Comparison of ENCODE assay signal across 8 mouse cellular contexts in the genomic region with DNA sequence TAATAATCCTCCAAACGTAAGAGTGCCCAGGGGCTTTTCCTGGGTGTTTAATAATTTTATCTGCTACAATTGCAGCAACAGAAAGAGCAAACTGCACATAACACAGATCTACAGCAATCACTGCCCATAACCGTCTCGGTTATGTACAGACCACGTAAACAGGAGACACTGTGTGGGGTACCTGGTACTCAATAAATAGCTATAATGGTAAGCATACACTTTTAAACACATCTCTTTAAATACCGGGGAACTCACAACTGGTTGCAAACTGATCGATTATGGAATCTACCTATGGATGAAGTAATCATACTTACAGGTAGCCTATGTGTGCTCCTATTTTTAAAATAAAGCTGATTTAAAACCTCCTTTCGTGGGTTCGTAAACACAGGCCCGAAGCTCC. TPM values are rescaled to one million over a fixed set of nuclear protein-coding genes. Genes with fewer than 3 reads are reported as not detected.
DNase-seq lines count a peak whose midpoint lies in the region; ATAC-seq and TF ChIP-seq lines count a peak whose summit lies in the region.
"Had no signal": no experiment of that assay in that cellular context is flagged by ENCODE, and none has a peak within 500 bp of the region (broad histone marks: within the 10 kb centered on the region; RNA-seq: fewer than 3 reads in every experiment).

No protein-coding gene starts in this region.

- 10% methylated on average over 9 of the region's 9 CpGs for WGBS in lung, adult 2 months
- WGBS in forebrain, embryonic 10.5 days: 28% methylated on average over 9 of the region's 9 CpGs
- WGBS in limb, embryonic 10.5 days: 31% methylated on average over 9 of the region's 9 CpGs
- 12% methylated on average over 9 of the region's 9 CpGs for WGBS in neural tube, embryonic 15.5 days

- H3K4me1 ChIP-seq in lung, adult 2 months (ENCODE audit: control insufficient read depth, insufficient read depth, low read length): no peaks in the 10 kb centered on the region
- H3K4me1 ChIP-seq in forebrain, embryonic 10.5 days: peaks cover 20% of the 10 kb centered on the region
- peaks cover 14% of the 10 kb centered on the region for H3K4me1 ChIP-seq in limb, embryonic 10.5 days
- H3K4me1 ChIP-seq in neural tube, embryonic 15.5 days: peaks cover 26% of the 10 kb centered on the region

- H3K9ac ChIP-seq in neural tube, embryonic 15.5 days (replicated peaks): peak overlapping the region; percentile 97

- ATAC-seq in neural tube, embryonic 15.5 days (ENCODE audit: low FRiP score): no peak

- H3K4me2 ChIP-seq in neural tube, embryonic 15.5 days: peak overlapping the region; percentile 62

- H3K27ac ChIP-seq in forebrain, embryonic 10.5 days: peak overlapping the region; percentile 100
- H3K27ac ChIP-seq in limb, embryonic 10.5 days: peak overlapping the region; percentile 99
- peak overlapping the region; percentile 94 for H3K27ac ChIP-seq in neural tube, embryonic 15.5 days (replicated peaks)

- H3K4me3 ChIP-seq in lung, adult 2 months (replicated peaks; ENCODE audit: extremely low read depth, low read depth, low read length): peak overlapping the region; percentile 69
- peak overlapping the region; percentile 91 for H3K4me3 ChIP-seq in forebrain, embryonic 10.5 days
- peak overlapping the region; percentile 89 for H3K4me3 ChIP-seq in limb, embryonic 10.5 days
- peak overlapping the region; percentile 75 for H3K4me3 ChIP-seq in neural tube, embryonic 15.5 days (replicated peaks)

- no peak for TF ChIP-seq POLR2A in lung, adult 2 months (IDR thresholded peaks at IDR 0.05; ENCODE audit: borderline replicate concordance, extremely low read depth, low read depth, low read length)

- DNase-seq in lung, adult 2 months: no peak
- no peak for DNase-seq in lung, postnatal 10 days
- no peak for DNase-seq in forebrain, embryonic 10.5 days (ENCODE audit: extremely low spot score, low spot score)
- DNase-seq in limb, embryonic 10.5 days (ENCODE audit: low spot score): peak; percentile 29
- DNase-seq in cerebellum, adult 18-20 months: no peak
- DNase-seq in layer of hippocampus, postnatal 25 days (ENCODE audit: extremely low spot score in 1 of 2, low spot score in 1 of 2): no peak

- TF ChIP-seq CTCF in lung, adult 2 months (IDR thresholded peaks at IDR 0.05; ENCODE audit: insufficient read depth, low read length): no peak

- no peaks in the 10 kb centered on the region for H3K27me3 ChIP-seq in forebrain, embryonic 10.5 days (ENCODE audit: poor library complexity, severe bottlenecking)
- H3K27me3 ChIP-seq in limb, embryonic 10.5 days (ENCODE audit: low read depth, poor library complexity, severe bottlenecking): no peaks in the 10 kb centered on the region
- H3K27me3 ChIP-seq in neural tube, embryonic 15.5 days (replicated peaks): no peaks in the 10 kb centered on the region

- H3K9me3 ChIP-seq in forebrain, embryonic 10.5 days: no peaks in the 10 kb centered on the region
- no peaks in the 10 kb centered on the region for H3K9me3 ChIP-seq in limb, embryonic 10.5 days (replicated peaks)
- H3K9me3 ChIP-seq in neural tube, embryonic 15.5 days (replicated peaks): no peaks in the 10 kb centered on the region

- peaks cover 37% of the 10 kb centered on the region for H3K36me3 ChIP-seq in forebrain, embryonic 10.5 days (replicated peaks)
- peaks cover 37% of the 10 kb centered on the region for H3K36me3 ChIP-seq in limb, embryonic 10.5 days
- peaks cover 20% of the 10 kb centered on the region for H3K36me3 ChIP-seq in neural tube, embryonic 15.5 days

RNA-seq across cellular contexts. Expression of gene Zfp422, which starts 0.7 kb away (rescaled TPM):
- polyA plus RNA-seq in lung, adult 2 months (2012; rRNA removed): 8.4 and 16.2 TPM in 2 replicates
- polyA plus RNA-seq in forebrain, embryonic 10.5 days (2016; fragmentation: Nextera tagmentation; extraction: Ambion mirVana): 299 and 311 TPM in 2 replicates
- polyA plus RNA-seq in limb, embryonic 10.5 days (2016; fragmentation: Nextera tagmentation; extraction: Ambion mirVana): 235 and 264 TPM in 2 replicates
- 108 and 122 TPM in 2 replicates for polyA plus RNA-seq in neural tube, embryonic 15.5 days (2015; fragmentation: Nextera tagmentation; extraction: Ambion mirVana)
- 10 to 100 TPM; 21.9 to 24.4 TPM for total RNA-seq in layer of hippocampus, postnatal 25 days (2021)

RNA-seq across cellular contexts. Expression of gene Depp1, which starts 22.3 kb away (rescaled TPM):
- 59.8 and 70.1 TPM in 2 replicates for polyA plus RNA-seq in lung, adult 2 months (2012; rRNA removed)
- 5.4 and 6.7 TPM in 2 replicates for polyA plus RNA-seq in forebrain, embryonic 10.5 days (2016; fragmentation: Nextera tagmentation; extraction: Ambion mirVana)
- 34.4 and 34.7 TPM in 2 replicates for polyA plus RNA-seq in limb, embryonic 10.5 days (2016; fragmentation: Nextera tagmentation; extraction: Ambion mirVana)
- polyA plus RNA-seq in neural tube, embryonic 15.5 days (2015; fragmentation: Nextera tagmentation; extraction: Ambion mirVana): 16.5 and 16.9 TPM in 2 replicates
- 1 to 10 TPM; 1.1 to 2.9 TPM for total RNA-seq in layer of hippocampus, postnatal 25 days (2021)
- total RNA-seq: granulocyte monocyte progenitor cell, adult 5-6 weeks had no signal

RNA-seq across cellular contexts. Expression of gene Olfr215, which starts 44.1 kb away (rescaled TPM):
- not detected in 2 replicates for polyA plus RNA-seq in lung, adult 2 months (2012; rRNA removed)
- not detected in 2 replicates for polyA plus RNA-seq in forebrain, embryonic 10.5 days (2016; fragmentation: Nextera tagmentation; extraction: Ambion mirVana)
- polyA plus RNA-seq in limb, embryonic 10.5 days (2016; fragmentation: Nextera tagmentation; extraction: Ambion mirVana): not detected in 2 replicates
- polyA plus RNA-seq in neural tube, embryonic 15.5 days (2015; fragmentation: Nextera tagmentation; extraction: Ambion mirVana): not detected in 2 replicates
- total RNA-seq in layer of hippocampus, postnatal 25 days (2021): not detected
- total RNA-seq: granulocyte monocyte progenitor cell, adult 5-6 weeks had no signal

RNA-seq across cellular contexts. Expression of gene Rassf4, which starts 45.7 kb away (rescaled TPM):
- 18.1 and 20.6 TPM in 2 replicates for polyA plus RNA-seq in lung, adult 2 months (2012; rRNA removed)
- 12.1 and 15.2 TPM in 2 replicates for polyA plus RNA-seq in forebrain, embryonic 10.5 days (2016; fragmentation: Nextera tagmentation; extraction: Ambion mirVana)
- polyA plus RNA-seq in limb, embryonic 10.5 days (2016; fragmentation: Nextera tagmentation; extraction: Ambion mirVana): 2.7 and 4.2 TPM in 2 replicates
- 29.0 and 32.5 TPM in 2 replicates for polyA plus RNA-seq in neural tube, embryonic 15.5 days (2015; fragmentation: Nextera tagmentation; extraction: Ambion mirVana)
- 1 to 10 TPM; 2.2 to 2.8 TPM for total RNA-seq in layer of hippocampus, postnatal 25 days (2021)
